Mouse (Mus musculus): ENCODE measurements around the gene Arnt2.
A peak's percentile ranks its signal among the peaks of the same experiment; 100 is the strongest.

DNA sequence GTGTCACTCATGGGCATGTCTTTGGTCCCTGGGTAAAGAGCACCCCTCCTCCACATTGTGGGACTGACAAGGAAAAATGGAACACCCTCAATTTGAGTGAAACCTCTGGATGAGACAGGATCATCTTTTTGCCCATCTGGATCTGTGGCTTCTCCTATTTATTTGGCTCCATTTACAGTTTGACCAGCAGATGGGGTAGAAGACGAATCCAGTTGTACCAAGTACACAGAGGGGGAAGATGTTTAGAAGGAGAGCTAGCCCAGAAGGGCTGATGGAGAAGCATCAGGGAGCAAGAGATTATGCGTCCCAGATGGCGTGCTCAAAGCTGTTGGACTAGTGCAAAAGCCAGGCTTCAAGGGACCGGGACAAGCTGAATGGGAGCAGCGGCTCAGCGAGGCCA lies 136.0 kb downstream of the Arnt2 start:
- no peak for TF ChIP-seq MAX (IDR thresholded peaks at IDR 0.05; ENCODE audit: low read length)
- TF ChIP-seq HCFC1 (IDR thresholded peaks at IDR 0.05; ENCODE audit: low read depth, low read length), result no peak
- TF ChIP-seq ZKSCAN1 (IDR thresholded peaks at IDR 0.05; ENCODE audit: borderline replicate concordance, low read depth, low read length), result no peak
- no peak for TF ChIP-seq JUN (IDR thresholded peaks at IDR 0.05; ENCODE audit: insufficient read depth, low read depth, low read length)
- TF ChIP-seq EP300 (IDR thresholded peaks at IDR 0.05; ENCODE audit: low read length), result no peak
- peak in 1 of 2 experiments; percentile 30; a peak in 2 of 4 replicates for TF ChIP-seq CTCF (conservative IDR thresholded peaks at IDR 0.05 in 1 of 2, IDR thresholded peaks at IDR 0.05 in 1 of 2; ENCODE audit: low read depth in 2 of 2, low read length in 2 of 2)
